Mouse (Mus musculus) MEL (cell line): ENCODE data around the gene Tada2a.

Experiments used
- CTCF ChIP-seq, 3 experiments: IDR thresholded peaks in 2 of 3; conservative IDR thresholded peaks in 1 of 3; 2 replicates each; pipeline ENCODE4 v1.5.1; 2011 to 2012; ENCODE audit warnings: low read length in 3 of 3, low read depth in 2 of 3, mild to moderate bottlenecking in 2 of 3, improper control_type of control experiment in 1 of 3, inconsistent platforms in 1 of 3, mixed read lengths in 1 of 3, moderate library complexity in 1 of 3; ENCODE audit not compliant: control insufficient read depth in 1 of 3, insufficient read depth in 1 of 3, poor library complexity in 1 of 3, severe bottlenecking in 1 of 3
- KAT2A ChIP-seq: conservative IDR thresholded peaks from 2 replicates; pipeline ENCODE4 v1.6.1; 2012; ENCODE audit warnings: low read depth, low read length, improper control_type of control experiment, inconsistent platforms
- POLR2A ChIP-seq, 2 experiments: IDR thresholded peaks; 2 replicates each; pipeline ENCODE4 v1.6.1; 2011 to 2012; ENCODE audit warnings: low read length in 2 of 2, mild to moderate bottlenecking in 2 of 2, control low read depth in 1 of 2, improper control_type of control experiment in 1 of 2, low read depth in 1 of 2, moderate library complexity in 1 of 2; ENCODE audit not compliant: control insufficient read depth in 1 of 2, insufficient read depth in 1 of 2, poor library complexity in 1 of 2
- TCF12 ChIP-seq: IDR thresholded peaks from 2 replicates; pipeline ENCODE4 v1.6.1; 2014; ENCODE audit warnings: low read depth, mild to moderate bottlenecking, inconsistent platforms, low read length, improper control_type of control experiment, moderate library complexity

DNA sequence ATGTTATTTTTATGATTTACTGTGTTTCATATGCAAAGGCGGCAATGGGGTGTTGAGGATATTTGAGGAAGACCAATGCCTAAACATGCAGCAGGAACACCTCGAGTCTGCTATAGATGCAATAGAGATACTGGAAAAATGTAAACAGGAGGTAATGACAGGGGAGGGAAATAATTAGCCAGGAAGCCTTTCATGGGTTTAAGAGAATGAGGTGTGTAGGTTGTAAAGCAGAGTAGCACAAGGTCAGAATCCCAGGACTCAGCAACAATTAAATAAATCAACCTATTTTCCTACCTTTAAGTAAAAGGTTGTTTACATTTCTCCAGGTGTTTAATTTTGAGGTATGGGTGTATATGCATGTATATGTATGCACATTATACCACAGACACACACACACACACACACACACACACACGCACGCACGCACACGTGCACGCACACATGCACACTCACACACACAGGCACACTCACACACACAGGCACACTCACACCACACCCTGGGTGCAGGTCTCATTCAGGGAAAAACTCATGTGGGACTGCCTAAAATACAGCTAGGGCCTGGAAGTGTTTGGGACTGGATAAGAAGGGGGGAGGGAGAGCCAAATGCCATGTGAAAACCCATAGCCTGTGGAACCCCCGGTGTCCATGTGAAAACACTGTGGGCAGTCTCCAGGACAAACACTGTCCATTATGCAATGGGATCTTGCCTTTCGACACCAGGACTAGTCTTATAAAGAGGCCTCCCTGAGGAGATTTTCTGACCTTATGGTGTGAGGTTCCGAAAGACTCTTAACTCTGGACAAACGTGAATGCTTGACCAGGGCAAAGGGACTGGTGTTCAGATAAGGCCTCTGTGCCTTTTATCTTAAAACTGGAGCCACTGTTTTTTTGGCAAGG is 43.4 kb upstream of the Tada2a start:
- no peak for TF ChIP-seq POLR2A (IDR thresholded peaks at IDR 0.05; ENCODE audit: control insufficient read depth in 1 of 2, insufficient read depth in 1 of 2, low read depth in 1 of 2, low read length in 2 of 2, poor library complexity in 1 of 2)
- TF ChIP-seq TCF12: no peak
- no peak for TF ChIP-seq KAT2A
- no peak for TF ChIP-seq CTCF (IDR thresholded peaks at IDR 0.05 in 2 of 3, conservative IDR thresholded peaks at IDR 0.05 in 1 of 3; ENCODE audit: control insufficient read depth in 1 of 3, insufficient read depth in 1 of 3, low read depth in 2 of 3, low read length in 3 of 3, poor library complexity in 1 of 3, severe bottlenecking in 1 of 3)
